Mouse (Mus musculus): ENCODE measurements around the gene Ripk1.

DNA sequence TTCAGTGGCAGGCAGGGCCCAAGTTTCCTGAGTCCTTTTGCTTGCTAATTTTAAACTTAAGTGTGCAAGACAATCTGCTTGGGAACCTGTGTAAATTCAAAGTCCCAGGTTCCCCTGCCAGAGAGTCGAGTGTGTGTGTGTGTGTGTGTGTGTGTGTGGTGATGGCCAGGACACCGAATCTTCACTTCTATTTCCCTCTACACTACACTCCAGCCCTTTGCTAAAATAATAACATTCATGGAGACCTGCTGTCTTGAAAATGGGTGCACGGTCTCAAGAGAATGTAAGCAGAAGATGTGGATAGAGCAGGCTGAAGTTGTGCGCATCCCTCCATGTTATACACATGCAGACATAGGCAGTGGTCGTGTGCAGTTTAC lies 35.9 kb downstream of the Ripk1 start:
- TF ChIP-seq CTCF (IDR thresholded peaks at IDR 0.05; ENCODE audit: low read depth) = no peak
- TF ChIP-seq EP300 (IDR thresholded peaks at IDR 0.05; ENCODE audit: low read depth) = no peak
